Mouse (Mus musculus) thymus, adult 2 months (tissue): ENCODE data around the gene Insc. TPM values are rescaled to one million over a fixed set of nuclear protein-coding genes. Genes with fewer than 3 reads are reported as not detected.

ENCODE experiments used
- DNase-seq: peaks from one replicate; pipeline ENCODE4 v3.0.0; 2021
- H3K27ac ChIP-seq: fragments of 200-500 bp; 2 replicates; pipeline ENCODE4 v1.5.1; 2012; ENCODE audit warnings: low read length, control low read depth; ENCODE audit not compliant: control insufficient read depth, insufficient read depth
- H3K27me3 ChIP-seq: fragments of 200-500 bp; 2 replicates; pipeline ENCODE4 v1.6.1; 2012; ENCODE audit warnings: mild to moderate bottlenecking, low read length, moderate library complexity, mixed read lengths; ENCODE audit not compliant: control insufficient read depth, insufficient read depth
- H3K36me3 ChIP-seq: fragments of 200-500 bp; 2 replicates; pipeline ENCODE4 v1.6.1; 2012; ENCODE audit warnings: mild to moderate bottlenecking, low read length, moderate library complexity; ENCODE audit not compliant: control insufficient read depth, insufficient read depth
- H3K4me1 ChIP-seq: fragments of 200-500 bp; replicated peaks from 2 replicates; pipeline ENCODE4 v1.6.1; 2012; ENCODE audit warnings: low read length; ENCODE audit not compliant: control insufficient read depth, insufficient read depth
- H3K4me3 ChIP-seq: fragments of 200-500 bp; 2 replicates; pipeline ENCODE4 v1.5.1; 2012; ENCODE audit warnings: mild to moderate bottlenecking, low read length, control low read depth, moderate library complexity; ENCODE audit not compliant: control insufficient read depth, insufficient read depth
- CTCF ChIP-seq: fragments of 200-500 bp; IDR thresholded peaks from 2 replicates; pipeline ENCODE4 v1.5.1; 2012; ENCODE audit warnings: mild to moderate bottlenecking, control low read depth, low read length, moderate library complexity, borderline replicate concordance; ENCODE audit not compliant: control insufficient read depth, poor library complexity, insufficient read depth; ENCODE audit errors: extremely low read depth
- POLR2A ChIP-seq: fragments of 200-500 bp; IDR thresholded peaks from 2 replicates; pipeline ENCODE4 v1.6.1; 2012; ENCODE audit warnings: mild to moderate bottlenecking, low read length, control low read depth, moderate library complexity; ENCODE audit not compliant: control insufficient read depth, poor library complexity, insufficient read depth; ENCODE audit errors: extremely low read depth
- WGBS: fragments of 180-500 bp; shearing (Covaris S2); methylation state at CpG from one replicate; pipeline ENCODE4 v1.1.7; 2018; 5-methylcytosine and 5-hydroxymethylcytosine counted together
- polyA plus RNA-seq: library from polyadenylated mRNA; depleted of rRNA; stranded (reverse); fragments of >200 nt; gene quantifications from 2 replicates; pipeline ENCODE4 v1.2.3, GENCODE M21; 2012

Insc gene
- polyA plus RNA-seq, 1 experiment = 0.55 TPM

DNA sequence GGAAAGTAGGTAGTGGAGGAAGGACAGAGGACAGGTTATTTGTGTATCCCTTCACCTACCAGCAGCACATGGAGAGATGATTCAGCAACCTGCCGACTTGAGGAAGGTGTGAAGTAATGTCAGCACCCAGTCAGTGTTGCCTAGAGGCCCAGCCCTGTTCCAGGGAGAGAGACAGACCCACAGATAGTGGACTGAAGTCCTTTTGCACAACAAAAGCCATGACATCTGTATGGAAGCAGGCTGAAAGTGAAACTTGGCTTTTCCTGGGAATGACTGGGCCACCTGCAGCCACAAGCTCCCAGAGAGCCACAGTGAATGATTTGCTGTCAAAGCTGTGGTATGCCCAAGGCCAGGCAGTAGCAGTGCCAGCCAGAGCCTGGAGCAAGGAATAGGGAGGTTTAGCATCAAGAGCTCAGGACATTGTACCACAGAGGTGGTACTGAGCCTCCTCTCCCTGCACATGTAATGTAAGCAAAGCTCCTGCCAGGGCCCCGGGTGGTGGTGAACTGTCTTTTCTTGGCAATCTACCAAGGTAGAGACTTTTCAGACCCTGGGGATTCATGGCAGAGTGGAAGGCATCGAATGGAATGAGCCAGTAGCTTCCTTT, 1.2 kb downstream of the Insc start:
- Histone ChIP-seq H3K27me3 (peaks cover 3% of the 10 kb centered on the region; the same call in 1 of the 2 replicates), H3K27ac (no peak overlapping the region), H3K4me1 (peaks cover 25% of the 10 kb centered on the region), H3K4me3 (no peak overlapping the region), H3K36me3 (no peaks in the 10 kb centered on the region)
- DNase-seq = no peak
- 78% methylated on average over 3 of the region's 3 CpGs for WGBS
- TF ChIP-seq POLR2A (no peak), CTCF (no peak)

DNA sequence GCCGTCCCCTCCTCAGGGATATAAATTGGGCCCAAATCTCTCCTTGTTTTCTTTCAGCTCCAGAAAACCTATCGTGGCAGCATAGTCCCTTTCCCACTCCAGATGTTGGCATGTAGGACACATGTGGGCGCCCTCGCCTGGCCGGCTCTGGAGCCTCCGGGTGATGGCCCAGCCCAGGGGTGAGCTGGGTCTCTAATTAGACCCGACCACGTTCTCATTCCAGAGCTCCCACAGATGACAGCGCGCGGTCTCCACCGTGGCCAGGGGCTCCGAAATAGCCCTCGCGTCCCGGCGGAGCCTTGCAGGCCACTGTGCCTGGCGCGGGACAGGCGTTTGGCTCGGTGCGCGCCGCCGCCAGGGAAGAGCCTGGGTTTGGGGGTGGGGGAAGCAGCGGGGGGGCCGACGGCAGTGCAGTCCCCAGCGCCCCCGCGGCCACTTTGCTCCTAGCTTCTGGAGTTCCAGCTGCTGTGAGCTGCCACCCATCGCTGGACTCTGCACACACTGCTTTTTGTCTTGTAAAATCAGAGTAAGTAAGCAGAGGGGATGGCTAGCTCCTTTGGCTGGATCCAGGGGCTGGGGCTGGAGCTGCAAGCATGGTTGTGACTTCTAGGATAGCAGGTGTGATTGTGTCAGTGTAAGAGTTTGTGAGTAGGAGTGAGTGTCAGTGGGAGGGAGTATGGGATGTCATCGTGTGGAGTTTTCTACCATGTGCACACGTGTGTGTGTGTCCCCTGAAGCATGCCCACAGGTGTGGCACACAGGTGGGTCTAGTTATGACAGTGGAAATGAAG, 2.2 kb downstream of the Insc start:
- DNase-seq = no peak
- 14% methylated on average over 34 of the region's 34 CpGs for WGBS
- TF ChIP-seq POLR2A (no peak), CTCF (no peak)
- Histone ChIP-seq H3K27me3 (peaks cover 3% of the 10 kb centered on the region; the same call in 1 of the 2 replicates), H3K4me1 (peaks cover 19% of the 10 kb centered on the region), H3K27ac (no peak overlapping the region), H3K36me3 (no peaks in the 10 kb centered on the region), H3K4me3 (no peak overlapping the region)

DNA sequence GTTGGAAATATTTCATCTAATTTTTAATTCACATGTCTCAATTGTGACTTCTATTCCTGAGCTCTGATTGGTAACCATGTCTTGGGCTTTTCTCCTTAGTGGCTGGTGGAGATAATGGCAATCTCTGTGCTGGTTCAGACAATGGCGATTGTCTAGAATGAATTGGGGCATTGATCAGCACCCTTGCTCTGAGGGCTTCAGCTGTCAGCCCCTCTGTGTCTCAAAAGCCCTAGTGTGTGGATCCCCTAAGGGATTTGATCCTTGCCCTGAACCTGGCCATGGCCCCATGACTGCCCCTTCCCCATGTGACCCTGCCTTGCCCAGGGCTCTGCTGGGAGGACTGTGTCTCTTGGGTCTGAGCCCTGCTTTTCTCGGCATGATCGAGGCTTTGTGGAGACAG, 4.1 kb downstream of the Insc start:
- DNase-seq = no peak
- Histone ChIP-seq H3K36me3 (no peaks in the 10 kb centered on the region), H3K4me1 (peaks cover 13% of the 10 kb centered on the region), H3K27me3 (peaks cover 3% of the 10 kb centered on the region; the same call in 1 of the 2 replicates), H3K4me3 (no peak overlapping the region), H3K27ac (no peak overlapping the region)
- no peak for TF ChIP-seq POLR2A
- TF ChIP-seq CTCF = no peak
- 95% methylated on average over 3 of the region's 3 CpGs for WGBS

DNA sequence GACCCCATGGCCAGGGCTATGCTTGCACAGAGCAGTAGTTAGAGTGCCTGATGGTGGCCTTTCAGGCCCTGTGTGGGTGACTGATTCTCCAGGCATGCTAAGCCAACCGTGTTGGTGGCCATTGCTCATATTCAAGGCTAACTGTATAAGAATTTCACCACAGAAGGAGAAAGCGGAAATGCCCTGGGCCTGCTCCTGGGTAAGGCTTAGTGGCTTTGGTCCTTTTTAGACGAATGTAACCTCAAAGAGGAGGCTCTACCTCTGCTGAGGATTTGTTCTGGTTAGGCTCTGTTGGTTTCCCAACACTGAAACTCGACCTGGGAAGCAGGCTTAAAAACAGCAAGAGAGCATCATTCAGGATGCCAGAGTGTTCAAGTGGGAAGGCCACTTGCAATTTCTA, 4.7 kb downstream of the Insc start:
- DNase-seq = no peak
- 74% methylated on average over 4 of the region's 4 CpGs for WGBS

DNA sequence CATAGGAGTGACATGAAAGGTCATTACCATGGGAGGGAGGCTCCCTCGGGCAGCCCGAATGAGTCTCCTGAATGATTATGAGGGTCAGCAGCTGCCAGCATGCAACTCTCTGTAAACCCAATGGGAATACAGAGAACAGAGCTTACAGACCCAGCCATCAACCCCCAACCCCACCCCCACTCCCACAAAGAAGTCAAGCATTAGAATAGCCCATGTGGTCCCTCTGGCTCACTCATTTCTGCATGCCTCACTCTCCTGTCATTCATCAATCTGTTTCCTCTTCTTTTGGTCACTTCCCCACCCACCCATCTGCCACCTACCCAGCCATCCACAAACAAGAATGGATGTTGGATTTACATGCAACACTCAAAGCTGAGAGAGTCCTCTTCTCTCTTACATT, 10.0 kb downstream of the Insc start:
- Histone ChIP-seq H3K4me3 (no peak overlapping the region), H3K27me3 (no peaks in the 10 kb centered on the region), H3K36me3 (no peaks in the 10 kb centered on the region), H3K4me1 (no peaks in the 10 kb centered on the region), H3K27ac (no peak overlapping the region)
- 90% methylated on average over 2 of the region's 2 CpGs for WGBS
- TF ChIP-seq POLR2A = no peak
- no peak for TF ChIP-seq CTCF
- DNase-seq = no peak

More for the DNA sequence above, 4.7 kb downstream of the Insc start:
- peaks cover 8% of the 10 kb centered on the region for H3K4me1 ChIP-seq
- H3K27ac ChIP-seq = no peak overlapping the region
- peaks cover 3% of the 10 kb centered on the region; the same call in 1 of the 2 replicates for H3K27me3 ChIP-seq
- TF ChIP-seq POLR2A = no peak
- no peak for TF ChIP-seq CTCF
- H3K4me3 ChIP-seq = no peak overlapping the region
- no peaks in the 10 kb centered on the region for H3K36me3 ChIP-seq

DNA sequence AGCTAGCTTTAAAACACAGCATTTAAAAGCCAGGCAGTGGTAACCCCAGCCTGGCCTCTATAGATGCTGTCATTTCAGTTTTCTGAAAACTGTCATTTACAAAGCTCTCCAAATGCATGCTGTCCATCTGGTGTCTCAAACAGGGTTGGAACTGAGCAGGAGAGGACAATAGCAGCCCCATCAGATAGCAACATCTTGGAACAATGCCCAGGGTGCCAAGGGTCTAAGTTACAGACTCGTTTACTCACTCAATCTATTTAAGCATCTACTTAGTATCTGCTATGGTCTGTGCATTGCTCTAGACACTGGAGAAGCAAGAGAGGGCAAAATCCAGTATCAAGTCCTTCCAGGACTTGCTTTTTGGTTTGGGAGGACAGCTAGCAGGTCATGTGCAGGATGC, 10.7 kb downstream of the Insc start:
- H3K4me1 ChIP-seq = no peaks in the 10 kb centered on the region
- 68% methylated on average over 1 of the region's 1 CpGs for WGBS
- H3K27me3 ChIP-seq = no peaks in the 10 kb centered on the region
- TF ChIP-seq CTCF (no peak), POLR2A (no peak)
- H3K27ac ChIP-seq = no peak overlapping the region
- DNase-seq = no peak
- H3K4me3 ChIP-seq = no peak overlapping the region
- H3K36me3 ChIP-seq = no peaks in the 10 kb centered on the region

DNA sequence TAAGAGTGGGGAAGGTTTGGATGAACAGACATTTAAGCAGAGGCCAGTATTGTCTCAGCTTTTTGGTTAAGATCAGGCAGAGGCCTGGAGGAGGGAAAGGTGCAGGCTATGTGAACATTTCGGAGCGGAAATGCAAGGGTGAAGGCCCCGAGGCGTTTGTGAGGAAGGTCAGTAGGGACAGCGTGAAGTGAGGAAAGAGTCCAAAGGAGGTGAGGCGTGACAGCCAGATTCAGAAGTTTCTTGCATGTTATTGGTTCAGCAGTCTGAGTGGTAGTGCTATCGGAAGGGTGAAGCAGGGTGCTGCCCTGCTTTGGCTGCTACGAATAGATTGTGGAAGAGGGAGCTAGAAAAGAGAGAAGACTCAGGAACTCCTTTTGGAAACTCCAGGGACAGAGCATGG, 11.1 kb downstream of the Insc start:
- no peaks in the 10 kb centered on the region for H3K4me1 ChIP-seq
- WGBS = 93% methylated on average over 8 of the region's 8 CpGs
- H3K27me3 ChIP-seq = no peaks in the 10 kb centered on the region
- no peak overlapping the region for H3K4me3 ChIP-seq
- TF ChIP-seq POLR2A = no peak
- TF ChIP-seq CTCF = no peak
- H3K27ac ChIP-seq = no peak overlapping the region
- H3K36me3 ChIP-seq = no peaks in the 10 kb centered on the region
- no peak for DNase-seq
